Mouse (Mus musculus) natural killer cell, adult 2 months (primary cell): ENCODE measurements around the gene Hbb-bh1.
"Not testable (repeated sequence)": the region's sequence is repeated elsewhere in the genome, so short reads cannot be mapped to it uniquely, and the experiment has no call there.

Experiments
- DNase-seq, 2 experiments: peaks; one replicate each; pipeline ENCODE4 v3.0.0; 2022; ENCODE audit warnings: low spot score in 2 of 2

Hbb-bh1 gene

DNA sequence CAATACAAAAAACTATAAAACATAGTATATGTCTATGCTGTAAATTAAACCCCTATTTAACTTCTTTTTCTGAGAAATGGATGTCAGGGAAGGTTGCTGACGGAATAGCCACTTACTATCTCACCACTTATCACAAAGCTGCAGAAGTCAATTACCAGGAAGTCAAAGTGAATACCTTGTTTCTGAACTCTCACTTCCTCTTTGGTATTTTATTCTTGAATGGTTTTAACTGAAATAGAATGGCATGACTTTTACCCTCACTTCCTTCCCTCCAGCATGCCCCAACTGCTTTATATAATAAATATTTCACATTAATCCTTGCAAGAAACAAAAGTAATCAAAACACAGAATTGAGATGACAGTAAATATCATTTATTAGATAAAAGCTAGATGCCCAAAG lies 30.8 kb downstream of the Hbb-bh1 start:
- DNase-seq: no peak

DNA sequence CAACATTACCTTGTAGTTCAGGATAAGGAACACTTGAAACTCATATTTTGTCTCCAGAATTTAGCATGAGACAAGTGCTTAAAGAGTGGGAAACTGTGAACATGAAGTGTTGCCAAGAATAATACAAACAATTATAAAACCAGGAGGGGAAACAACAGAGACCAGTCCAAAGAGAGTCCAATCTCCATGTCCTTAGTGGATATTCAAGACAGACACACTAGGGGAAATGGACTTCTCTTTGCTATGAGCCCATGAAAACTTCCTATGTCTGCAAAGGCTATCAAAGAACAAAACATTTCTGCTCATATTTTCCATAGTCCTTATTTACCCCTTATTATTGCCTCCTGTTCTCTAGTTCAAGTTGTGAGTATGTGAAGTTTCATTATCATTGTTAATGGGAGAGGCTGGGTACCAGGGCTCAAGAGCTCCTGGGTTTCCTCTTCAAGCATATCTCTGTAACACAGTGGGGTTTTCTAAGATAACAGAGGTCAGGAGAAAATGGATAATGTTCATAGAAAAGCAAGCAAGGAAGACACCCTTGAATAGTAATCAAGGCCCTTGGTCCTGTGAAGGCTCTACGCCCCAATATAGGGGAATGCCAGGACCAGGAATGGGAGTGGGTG lies 31.6 kb downstream of the Hbb-bh1 start:
- DNase-seq: no peak

DNA sequence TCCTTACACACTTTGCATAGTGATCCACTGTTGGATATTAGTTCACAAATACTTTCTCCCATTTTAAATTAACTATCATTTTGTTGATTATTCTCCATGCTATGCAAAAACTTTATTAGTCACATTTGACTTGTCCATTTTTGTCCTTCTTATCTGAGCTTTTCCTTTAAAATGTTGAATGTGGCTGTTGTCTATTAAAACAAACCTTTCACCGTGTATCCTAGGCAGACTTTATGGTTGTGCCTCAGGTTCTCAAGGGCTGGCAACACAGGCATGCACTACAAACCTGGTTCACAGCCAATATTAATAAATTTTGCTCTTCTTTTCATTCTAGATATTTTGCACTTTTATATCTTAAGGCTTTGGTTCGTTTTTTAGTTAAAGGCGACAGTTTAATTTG lies 32.2 kb downstream of the Hbb-bh1 start:
- DNase-seq: no peak

DNA sequence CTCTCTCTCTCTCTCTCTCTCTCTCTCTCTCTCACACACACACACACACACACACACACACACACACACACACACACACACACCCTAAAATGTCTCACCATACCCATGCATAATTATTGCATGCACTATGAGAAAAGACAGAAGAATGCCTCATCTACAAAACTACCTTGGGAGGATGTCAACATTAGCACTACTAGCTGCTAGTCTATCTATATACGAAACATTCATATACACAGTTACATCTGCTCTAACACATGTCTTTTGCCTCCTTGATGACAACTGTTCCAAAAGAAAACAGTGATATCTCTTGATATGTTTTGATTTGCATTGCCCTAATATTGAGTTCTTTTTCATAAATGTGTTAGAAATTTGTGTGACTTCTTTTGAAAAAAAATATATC lies 32.7 kb downstream of the Hbb-bh1 start:
- no peak for DNase-seq

DNA sequence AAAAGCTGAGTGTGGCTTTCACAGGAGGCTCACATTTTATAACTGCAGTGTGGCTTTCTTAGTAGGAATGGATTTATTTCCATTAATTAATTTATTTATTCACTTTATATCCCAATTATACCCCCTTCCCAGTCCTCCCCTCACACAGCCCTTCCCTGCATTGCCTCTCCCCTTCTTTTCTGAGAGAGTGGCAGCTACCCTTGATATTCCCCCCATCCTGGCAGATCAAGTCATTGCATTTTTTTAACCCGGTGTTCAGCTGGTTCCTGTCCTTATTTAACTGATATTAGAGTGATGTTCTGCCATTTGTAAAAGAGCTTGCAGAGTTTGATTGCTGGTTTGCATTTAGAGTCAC lies 33.2 kb downstream of the Hbb-bh1 start:
- DNase-seq: no peak

DNA sequence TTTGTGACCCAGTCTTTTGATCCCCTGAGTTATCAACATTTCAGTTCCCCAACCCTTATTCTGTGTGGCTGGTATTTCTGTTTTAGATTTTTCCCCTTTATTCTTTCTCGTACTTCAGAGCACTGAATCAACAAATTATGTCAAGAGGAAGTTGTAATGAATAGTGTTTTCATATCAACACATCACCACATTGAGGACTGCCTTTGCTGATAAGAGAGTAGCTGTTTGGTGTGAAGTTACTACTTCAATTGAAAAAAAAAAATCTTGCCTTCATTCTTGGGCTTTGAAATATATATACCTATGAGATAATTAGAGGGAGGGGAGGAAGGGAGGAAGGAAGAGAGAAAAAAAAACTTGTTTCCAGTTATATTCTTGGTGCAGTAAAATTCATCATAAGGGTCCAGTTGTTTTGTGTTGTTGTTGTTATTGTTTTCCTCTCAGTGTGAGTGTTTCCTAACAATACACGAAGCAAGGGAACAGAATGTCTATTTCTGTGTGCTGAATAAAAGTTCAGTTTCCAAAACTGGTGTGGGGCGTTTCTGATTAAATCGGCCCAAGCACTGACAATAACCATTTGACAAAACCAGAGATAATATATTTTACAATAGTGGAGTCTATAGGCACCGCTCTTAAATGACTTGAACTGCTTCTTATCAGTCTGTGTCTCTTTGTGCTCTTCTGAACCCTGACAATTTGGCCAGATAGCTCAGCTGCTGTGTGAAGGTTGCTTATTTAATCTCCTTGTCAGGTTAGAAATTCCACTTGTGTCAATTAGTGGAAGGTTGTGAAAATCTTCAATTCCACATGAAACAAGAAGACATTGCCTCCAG lies 33.8 kb downstream of the Hbb-bh1 start:
- no peak for DNase-seq

DNA sequence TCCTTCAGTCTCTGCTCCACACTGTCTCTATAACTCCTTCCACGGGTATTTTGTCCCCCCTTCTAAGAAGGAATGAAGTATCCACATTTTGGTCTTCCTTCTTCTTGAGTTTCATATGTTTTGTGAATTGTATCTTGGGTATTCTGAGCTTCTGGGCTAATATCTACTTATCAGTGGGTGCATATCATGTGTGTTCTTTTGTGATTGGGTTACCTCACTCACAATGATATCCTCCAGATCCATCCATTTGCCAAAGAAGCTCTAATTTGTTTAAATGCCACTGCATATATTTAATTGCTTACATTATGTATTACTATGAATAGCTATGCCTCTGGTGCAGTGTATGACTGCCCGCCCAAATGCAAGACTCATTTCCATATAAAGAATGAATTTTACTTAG lies 34.8 kb downstream of the Hbb-bh1 start:
- not testable (repeated sequence) for DNase-seq

DNA sequence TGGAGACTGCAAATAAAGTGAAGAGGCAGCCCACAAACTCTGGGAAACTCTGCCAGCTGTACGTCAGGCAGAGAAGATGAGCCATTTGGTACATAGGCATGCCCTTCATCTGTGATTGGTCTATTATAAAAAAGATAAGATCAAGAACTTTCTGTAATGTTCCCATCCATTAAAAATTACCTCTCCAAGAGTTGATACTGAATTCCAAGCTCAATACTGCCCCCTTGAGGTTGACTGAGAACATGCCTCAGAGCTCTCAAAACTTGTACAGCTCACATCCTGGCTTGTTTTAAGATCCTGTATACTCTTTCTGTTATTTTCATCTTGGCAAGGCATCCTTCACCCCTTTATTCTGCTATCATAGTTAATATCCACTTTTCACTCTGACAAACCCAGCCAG lies 36.1 kb downstream of the Hbb-bh1 start:
- DNase-seq: no peak

DNA sequence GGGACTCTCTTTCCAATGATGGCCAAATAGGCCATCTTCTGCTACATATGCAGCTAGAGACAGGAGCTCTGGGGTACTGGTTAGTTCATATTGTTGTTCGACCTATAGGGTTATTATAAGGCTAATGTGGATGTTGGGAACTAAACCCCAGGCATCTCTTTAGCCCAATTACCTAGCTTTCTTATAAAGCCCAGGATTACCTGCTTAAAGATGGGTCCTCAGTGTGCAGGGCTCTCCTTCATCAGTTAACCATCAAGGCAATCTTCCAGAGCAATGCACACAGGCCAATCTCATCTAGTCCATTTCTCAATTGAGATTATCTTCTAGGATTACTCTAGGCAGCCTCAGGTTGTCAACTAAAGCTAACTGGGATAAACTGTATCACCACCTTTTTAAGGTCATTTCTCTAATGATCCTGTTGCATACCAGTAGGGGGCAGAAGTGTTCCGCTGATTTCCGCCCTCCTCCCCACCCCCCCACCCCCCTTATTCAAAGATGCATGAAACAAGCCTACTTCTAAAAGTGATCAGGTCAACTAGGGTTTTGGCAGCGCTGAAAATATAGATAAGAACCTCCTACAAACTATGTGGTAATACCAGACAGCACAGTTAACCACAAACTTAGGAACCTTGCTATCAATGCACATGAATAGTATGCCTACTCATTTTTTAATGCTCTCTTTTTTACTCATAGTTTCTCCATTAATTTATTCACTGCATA lies 50.1 kb downstream of the Hbb-bh1 start:
- DNase-seq: no peak

DNA sequence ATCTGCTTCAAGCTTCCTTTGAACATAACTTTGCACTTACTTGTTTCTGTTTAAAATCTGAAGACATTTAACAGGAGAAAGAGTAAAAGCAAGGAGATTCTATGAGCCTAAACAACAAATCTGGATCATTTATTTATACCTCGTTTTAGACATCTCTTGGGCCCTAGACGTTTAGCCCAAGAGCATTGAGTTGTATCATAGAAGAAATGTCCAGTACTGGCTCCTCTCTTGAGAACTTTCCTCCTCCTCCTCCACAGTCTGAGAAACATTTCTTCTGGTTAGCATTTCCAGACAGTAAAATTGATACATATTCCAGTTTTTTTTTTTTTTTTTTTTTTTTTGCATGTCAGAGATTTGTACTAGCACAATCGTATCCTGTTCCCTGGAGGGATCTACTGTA lies 51.2 kb downstream of the Hbb-bh1 start, which contains the start of gene Olfr67:
Gene Olfr67 (minus strand): TSS at position 101 of the 400 bp plus-strand sequence.
- DNase-seq: no peak
